Mouse (Mus musculus): ENCODE data around the gene Crat.
"Not testable (repeated sequence)": the region's sequence is repeated elsewhere in the genome, so short reads cannot be mapped to it uniquely, and the experiment has no call there.

Crat gene

DNA sequence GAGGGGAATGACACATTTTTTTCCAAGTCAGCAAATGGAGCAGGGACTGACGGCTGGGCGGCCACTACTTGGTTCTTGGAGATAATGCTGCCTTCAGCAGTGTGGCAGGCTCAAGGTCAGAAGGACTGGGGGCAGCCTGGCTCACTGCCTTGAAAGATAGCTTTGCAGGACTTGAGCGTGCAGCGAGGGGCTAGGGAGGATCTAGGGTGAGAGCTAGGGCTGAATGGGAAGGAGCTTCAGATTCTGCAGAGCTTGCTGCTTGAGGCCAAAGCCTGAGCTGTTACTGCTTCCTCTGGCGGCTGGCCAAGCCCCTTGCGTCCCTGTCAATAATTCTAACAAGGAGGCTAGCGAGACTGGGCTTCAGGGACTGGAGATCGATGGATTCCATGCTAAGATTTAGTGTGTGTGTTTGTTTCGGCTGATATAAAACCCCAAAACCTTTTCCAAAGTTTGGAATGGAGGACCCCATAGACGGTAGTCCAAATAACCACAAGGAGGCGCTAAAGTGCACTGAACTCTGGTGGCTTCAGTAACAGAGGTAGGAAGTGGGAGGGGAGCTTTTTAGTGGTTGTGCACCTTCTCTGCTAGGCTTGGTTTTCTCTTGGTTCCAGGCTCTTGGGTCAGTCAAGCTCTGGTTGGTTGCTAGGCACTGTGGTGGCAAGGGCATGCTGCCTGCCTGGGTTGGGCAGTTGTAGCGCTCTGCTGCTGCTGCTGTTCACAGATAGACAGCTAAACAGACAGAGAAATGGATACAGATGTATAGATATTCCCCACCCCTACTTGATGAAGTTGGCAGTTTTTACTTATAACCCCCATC lies 25.3 kb upstream of the Crat start:
- DNase-seq (ENCODE audit: low read depth, low spot score): peak; percentile 87

- DNase-seq (ENCODE audit: low read depth, low spot score): no peak
Observed at GRCm38 (mm10) chr2:30440211-30440700, 24.6 kb upstream of the Crat start.

DNA sequence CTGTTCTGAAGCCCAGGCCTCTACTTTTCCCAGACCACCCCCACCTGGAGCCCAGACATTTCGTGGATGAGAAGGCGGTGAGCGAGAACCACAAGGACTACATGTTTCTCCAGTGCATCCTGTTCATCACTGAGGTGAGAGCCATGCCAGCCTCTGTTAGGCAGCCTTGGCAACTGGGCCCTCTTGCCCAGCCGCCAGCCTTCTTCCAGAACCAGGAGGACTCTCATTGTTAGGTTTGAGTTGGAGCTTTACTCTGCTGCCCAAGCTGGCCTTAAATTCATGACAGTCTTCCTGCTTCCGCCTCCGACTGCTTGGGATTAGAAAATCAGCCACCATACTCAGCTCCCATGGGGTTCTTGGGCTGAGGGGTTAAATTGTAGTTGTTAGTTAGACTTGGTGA lies 24.0 kb upstream of the Crat start:
- DNase-seq (ENCODE audit: low read depth, low spot score): no peak

GRCm38 (mm10) chr2:30437791-30438190 lies 22.2 kb upstream of the Crat start:
- no peak for DNase-seq (ENCODE audit: low read depth, low spot score)

- DNase-seq (ENCODE audit: low read depth, low spot score): no peak
Observed at GRCm38 (mm10) chr2:30436809-30437208, 21.2 kb upstream of the Crat start.

- no peak for DNase-seq (ENCODE audit: low read depth, low spot score)
Observed at GRCm38 (mm10) chr2:30436156-30436545, 20.5 kb upstream of the Crat start.

GRCm38 (mm10) chr2:30435326-30436155 lies 19.9 kb upstream of the Crat start:
- DNase-seq (ENCODE audit: low read depth, low spot score): peak; percentile 70

GRCm38 (mm10) chr2:30429156-30429555 lies 13.5 kb upstream of the Crat start:
- DNase-seq (ENCODE audit: low read depth, low spot score): peak; percentile 88

DNA sequence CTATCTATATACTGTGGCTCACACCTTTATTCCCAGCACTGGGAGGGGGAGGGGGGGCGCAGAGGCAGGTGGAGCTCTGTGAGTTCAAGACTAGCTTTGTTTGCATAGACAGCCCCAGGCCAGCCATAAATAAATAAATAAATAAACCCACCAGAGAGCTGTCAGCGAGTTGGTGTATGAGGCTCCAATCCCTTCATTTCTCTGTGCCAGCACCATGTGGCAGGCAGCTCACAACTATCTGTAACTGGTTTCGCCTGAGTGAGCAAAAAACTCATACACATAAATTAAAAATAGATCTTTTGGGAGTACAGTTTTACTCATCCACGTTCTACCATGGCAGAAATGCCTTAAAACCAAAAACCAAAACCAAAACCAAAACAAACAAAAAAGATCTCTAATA lies 5.8 kb upstream of the Crat start:
- DNase-seq (ENCODE audit: low read depth, low spot score): no peak

GRCm38 (mm10) chr2:30419112-30419511 lies 3.5 kb upstream of the Crat start:
- DNase-seq (ENCODE audit: low read depth, low spot score): no peak

DNA sequence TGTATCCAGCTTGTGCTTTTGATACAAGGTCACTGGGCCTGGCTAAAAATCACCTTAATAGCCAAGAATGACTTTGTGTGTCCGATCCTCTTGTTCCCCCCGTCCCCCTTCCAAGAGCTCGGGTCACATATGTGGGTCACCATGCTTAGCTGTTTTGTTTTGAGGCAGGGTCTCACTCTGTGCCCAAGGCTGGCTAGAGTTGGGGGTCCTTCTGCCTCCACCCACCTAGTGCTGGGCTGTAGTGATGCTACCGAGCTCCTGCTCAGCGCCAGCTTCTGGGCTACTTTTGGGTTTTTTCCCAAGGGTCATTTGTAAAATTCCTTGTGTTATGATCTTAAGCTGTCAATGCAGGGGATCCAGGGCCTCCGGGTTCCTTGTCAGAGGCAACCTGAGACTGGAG lies 2.6 kb upstream of the Crat start:
- DNase-seq (ENCODE audit: low read depth, low spot score): no peak

GRCm38 (mm10) chr2:30417595-30418165 lies 2.1 kb upstream of the Crat start:
- no peak for DNase-seq (ENCODE audit: low read depth, low spot score)

DNA sequence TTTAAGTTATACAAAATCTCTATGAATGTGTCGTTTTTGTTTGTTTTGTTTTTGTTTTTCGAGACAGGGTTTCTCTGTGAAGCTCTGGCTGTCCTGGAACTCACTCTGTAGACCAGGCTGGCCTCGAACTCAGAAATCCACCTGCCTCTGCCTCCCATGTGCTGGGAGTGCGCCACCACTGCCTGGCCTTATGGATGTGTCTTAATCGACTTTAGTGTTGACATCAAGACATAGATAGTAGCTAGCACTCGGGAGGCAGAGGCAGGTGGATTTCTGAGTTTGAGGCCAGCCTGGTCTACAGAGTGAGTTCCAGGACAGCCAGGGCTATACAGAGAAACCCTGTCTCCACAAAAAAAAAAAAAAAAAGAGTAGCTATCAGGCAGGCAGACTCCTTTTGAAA lies 1.5 kb upstream of the Crat start:
- DNase-seq (ENCODE audit: low read depth, low spot score): not testable (repeated sequence)

DNA sequence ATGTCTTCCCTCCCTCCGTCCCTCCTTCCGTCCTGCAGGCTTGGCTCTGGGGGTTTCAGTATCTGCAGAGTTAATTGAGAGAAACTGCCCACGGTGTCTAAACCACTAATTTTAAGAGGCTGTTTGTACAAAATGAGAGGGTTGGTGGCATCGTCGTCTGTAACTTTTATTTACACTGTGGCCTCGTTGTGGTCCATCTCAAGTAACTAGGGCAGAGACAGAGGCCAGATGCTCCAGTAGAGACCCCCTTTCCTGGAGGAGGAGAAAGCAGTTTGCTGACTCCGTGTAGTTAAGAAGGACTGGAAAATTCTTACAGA lies 994 bp upstream of the Crat start:
- no peak for DNase-seq (ENCODE audit: low read depth, low spot score)

GRCm38 (mm10) chr2:30415936-30416648 lies 479 bp upstream of the Crat start, which contains the start of gene Ptpa:
Ptpa (plus strand) TSS chr2:30416039.
- DNase-seq (ENCODE audit: low read depth, low spot score): peak; percentile 93

GRCm38 (mm10) chr2:30414681-30415080 lies 932 bp downstream of the Crat start:
- no peak for DNase-seq (ENCODE audit: low read depth, low spot score)

GRCm38 (mm10) chr2:30414101-30414500 lies 1.5 kb downstream of the Crat start:
- no peak for DNase-seq (ENCODE audit: low read depth, low spot score)

DNA sequence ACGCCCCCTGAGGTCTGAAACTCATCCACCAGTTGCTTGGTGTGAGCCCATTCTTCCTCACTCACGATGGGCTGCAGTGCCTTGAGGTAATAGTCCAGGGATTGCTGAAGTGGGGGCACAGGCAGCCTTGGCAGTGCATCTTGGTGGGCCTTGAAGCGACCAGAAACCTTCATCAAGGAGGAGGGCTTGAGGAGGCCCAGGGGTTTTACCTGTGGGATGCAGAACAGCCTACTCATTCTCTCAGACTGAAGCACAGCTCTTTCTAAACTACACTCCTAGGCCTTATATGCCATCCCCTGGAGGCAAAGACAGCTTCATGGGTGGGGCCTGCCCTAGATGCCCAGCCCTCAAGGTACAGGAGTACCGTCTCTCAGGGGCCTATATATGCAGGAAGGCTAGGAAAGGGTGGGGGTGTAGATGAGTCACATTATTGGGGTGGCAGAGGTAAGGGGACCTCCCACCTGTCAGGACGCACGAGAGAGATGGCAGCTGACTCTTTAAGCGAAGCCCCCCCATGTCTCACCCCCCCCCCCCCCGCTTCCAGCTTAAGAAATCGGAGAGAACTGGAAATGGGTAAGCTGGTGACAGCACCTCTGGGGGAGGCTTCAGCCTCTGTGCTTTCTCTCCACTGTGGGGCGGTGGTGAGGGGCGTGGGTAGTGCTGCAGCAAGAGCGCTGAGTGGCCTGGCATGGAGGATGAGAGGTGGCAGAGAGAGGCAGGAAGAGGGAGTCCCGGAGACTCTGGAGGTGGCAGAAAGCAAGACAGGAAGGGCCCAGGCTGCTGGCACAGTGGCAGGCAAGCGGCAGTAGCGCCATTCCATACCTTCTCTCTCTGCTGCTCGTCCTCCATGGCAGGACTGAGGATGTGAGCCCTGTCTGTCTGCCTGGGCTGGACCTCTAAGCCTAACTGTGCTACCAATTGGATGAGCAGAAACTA lies 2.3 kb downstream of the Crat start:
- DNase-seq (ENCODE audit: low read depth, low spot score): no peak

- peak; percentile 86 for DNase-seq (ENCODE audit: low read depth, low spot score)
Observed at GRCm38 (mm10) chr2:30409454-30410176, 6.0 kb downstream of the Crat start.
